Mouse (Mus musculus) embryonic facial prominence, embryonic 12.5 days (tissue): Measurements from ENCODE around the gene Cdkal1. TPM values are rescaled to one million over a fixed set of nuclear protein-coding genes. Genes with fewer than 3 reads are reported as not detected.

Experiments used
- ATAC-seq: fragments of 200-750 bp; cut with Nextera tagmentation; 2 replicates; pipeline ENCODE4 v1.8.0; 2017; ENCODE audit not compliant: insufficient number of reproducible peaks, insufficient read depth, low FRiP score, low TSS enrichment
- H3K27ac ChIP-seq: fragments of 300-500 bp; sonication (generic); 2 replicates; pipeline ENCODE4 v1.5.1; 2016; ENCODE audit warnings: mild to moderate bottlenecking
- H3K27me3 ChIP-seq: fragments of 300-500 bp; sonication (generic); 2 replicates; pipeline ENCODE4 v1.6.1; 2016; ENCODE audit warnings: mild to moderate bottlenecking, moderate library complexity
- H3K36me3 ChIP-seq: fragments of 300-500 bp; sonication (generic); 2 replicates; pipeline ENCODE4 v1.6.1; 2016; ENCODE audit warnings: mild to moderate bottlenecking
- H3K4me1 ChIP-seq: fragments of 300-500 bp; sonication (generic); 2 replicates; pipeline ENCODE4 v1.6.1; 2016
- H3K4me2 ChIP-seq: fragments of 300-500 bp; sonication (generic); replicated peaks from 2 replicates; pipeline ENCODE4 v1.6.1; 2016; ENCODE audit warnings: mild to moderate bottlenecking, moderate library complexity
- H3K4me3 ChIP-seq: fragments of 300-500 bp; sonication (generic); 2 replicates; pipeline ENCODE4 v1.5.1; 2016; ENCODE audit warnings: mild to moderate bottlenecking
- H3K9ac ChIP-seq: fragments of 300-500 bp; sonication (generic); 2 replicates; pipeline ENCODE4 v1.6.1; 2016; ENCODE audit warnings: mild to moderate bottlenecking, moderate library complexity
- H3K9me3 ChIP-seq: fragments of 300-500 bp; sonication (generic); 2 replicates; pipeline ENCODE4 v1.6.1; 2016; ENCODE audit warnings: mild to moderate bottlenecking, moderate library complexity
- WGBS: fragments of 180-500 bp; shearing (Covaris S2); methylation state at CpG from one replicate; pipeline ENCODE4 v1.1.7; 2016; 5-methylcytosine and 5-hydroxymethylcytosine counted together
- polyA plus RNA-seq: library from polyadenylated mRNA; unstranded; fragments of >200 nt; fragmentation: Nextera tagmentation; extraction: Ambion mirVana; gene quantifications from 2 replicates; pipeline ENCODE4 v1.2.1, GENCODE M21; 2016

Gene Cdkal1
- polyA plus RNA-seq, 1 experiment from 2014 or later, result 42.7 TPM

GRCm38 (mm10) chr13:29808383-29808782, 47.1 kb downstream of the Cdkal1 start:
- no peak for ATAC-seq
- H3K9ac ChIP-seq, result no peak overlapping the region
- WGBS, result 94% methylated on average over 3 of the region's 3 CpGs
- H3K4me3 ChIP-seq, result no peak overlapping the region
- no peaks in the 10 kb centered on the region for H3K36me3 ChIP-seq
- H3K27me3 ChIP-seq, result no peaks in the 10 kb centered on the region
- no peaks in the 10 kb centered on the region for H3K4me1 ChIP-seq
- H3K27ac ChIP-seq, result no peak overlapping the region
- H3K4me2 ChIP-seq, result no peak overlapping the region
- no peaks in the 10 kb centered on the region for H3K9me3 ChIP-seq

- H3K9ac ChIP-seq, result no peak overlapping the region
- 92% methylated on average over 3 of the region's 3 CpGs for WGBS
- H3K4me1 ChIP-seq, result no peaks in the 10 kb centered on the region
- H3K9me3 ChIP-seq, result no peaks in the 10 kb centered on the region
- no peaks in the 10 kb centered on the region for H3K27me3 ChIP-seq
- no peak overlapping the region for H3K4me3 ChIP-seq
- H3K27ac ChIP-seq, result no peak overlapping the region
- H3K36me3 ChIP-seq, result no peaks in the 10 kb centered on the region
- no peak overlapping the region for H3K4me2 ChIP-seq
- ATAC-seq, result no peak
Measured at GRCm38 (mm10) chr13:29807930-29808329, 47.5 kb downstream of the Cdkal1 start.

GRCm38 (mm10) chr13:29806871-29807270, 48.6 kb downstream of the Cdkal1 start:
- H3K9ac ChIP-seq, result no peak overlapping the region
- no peak overlapping the region for H3K4me2 ChIP-seq
- H3K36me3 ChIP-seq, result no peaks in the 10 kb centered on the region
- ATAC-seq, result no peak
- H3K9me3 ChIP-seq, result no peaks in the 10 kb centered on the region
- no peak overlapping the region for H3K4me3 ChIP-seq
- H3K27me3 ChIP-seq, result no peaks in the 10 kb centered on the region
- 76% methylated on average over 4 of the region's 4 CpGs for WGBS
- H3K27ac ChIP-seq, result no peak overlapping the region
- H3K4me1 ChIP-seq, result no peaks in the 10 kb centered on the region

GRCm38 (mm10) chr13:29805296-29805695, 50.2 kb downstream of the Cdkal1 start:
- H3K9me3 ChIP-seq, result no peaks in the 10 kb centered on the region
- H3K4me2 ChIP-seq, result no peak overlapping the region
- no peak for ATAC-seq
- 87% methylated on average over 1 of the region's 1 CpGs for WGBS
- H3K9ac ChIP-seq, result no peak overlapping the region
- H3K4me1 ChIP-seq, result no peaks in the 10 kb centered on the region
- H3K27ac ChIP-seq, result no peak overlapping the region
- no peak overlapping the region for H3K4me3 ChIP-seq
- H3K36me3 ChIP-seq, result no peaks in the 10 kb centered on the region
- no peaks in the 10 kb centered on the region for H3K27me3 ChIP-seq

- H3K9me3 ChIP-seq, result no peaks in the 10 kb centered on the region
- no peak for ATAC-seq
- no peaks in the 10 kb centered on the region for H3K27me3 ChIP-seq
- 82% methylated on average over 6 of the region's 6 CpGs for WGBS
- H3K36me3 ChIP-seq, result no peaks in the 10 kb centered on the region
- no peak overlapping the region for H3K27ac ChIP-seq
- H3K4me2 ChIP-seq, result no peak overlapping the region
- H3K9ac ChIP-seq, result no peak overlapping the region
- H3K4me3 ChIP-seq, result no peak overlapping the region
- peaks cover 7% of the 10 kb centered on the region; the same call in 1 of the 2 replicates for H3K4me1 ChIP-seq
Measured at GRCm38 (mm10) chr13:29804034-29804433, 51.4 kb downstream of the Cdkal1 start.

GRCm38 (mm10) chr13:29802699-29803098, 52.8 kb downstream of the Cdkal1 start:
- Histone ChIP-seq H3K4me1 (peaks cover 7% of the 10 kb centered on the region; the same call in 1 of the 2 replicates), H3K9me3 (no peaks in the 10 kb centered on the region), H3K9ac (no peak overlapping the region), H3K4me3 (no peak overlapping the region), H3K27ac (no peak overlapping the region), H3K36me3 (no peaks in the 10 kb centered on the region), H3K27me3 (no peaks in the 10 kb centered on the region), H3K4me2 (no peak overlapping the region)
- no peak for ATAC-seq

- Histone ChIP-seq H3K4me3 (no peak overlapping the region), H3K27me3 (no peaks in the 10 kb centered on the region), H3K4me1 (peaks cover 7% of the 10 kb centered on the region; the same call in 1 of the 2 replicates), H3K27ac (no peak overlapping the region), H3K9me3 (no peaks in the 10 kb centered on the region), H3K9ac (no peak overlapping the region), H3K4me2 (no peak overlapping the region), H3K36me3 (no peaks in the 10 kb centered on the region)
- ATAC-seq, result no peak
- WGBS, result 84% methylated on average over 6 of the region's 6 CpGs
Measured at GRCm38 (mm10) chr13:29800078-29800477, 55.4 kb downstream of the Cdkal1 start.

- H3K27ac ChIP-seq, result no peak overlapping the region
- no peak overlapping the region for H3K4me3 ChIP-seq
- ATAC-seq, result no peak
- no peak overlapping the region for H3K9ac ChIP-seq
- no peak overlapping the region for H3K4me2 ChIP-seq
- no peaks in the 10 kb centered on the region for H3K27me3 ChIP-seq
- 49% methylated on average over 4 of the region's 4 CpGs for WGBS
- no peaks in the 10 kb centered on the region for H3K36me3 ChIP-seq
- no peaks in the 10 kb centered on the region for H3K9me3 ChIP-seq
- no peaks in the 10 kb centered on the region; the same call in 1 of the 2 replicates for H3K4me1 ChIP-seq
Measured at GRCm38 (mm10) chr13:29792112-29792511, 63.4 kb downstream of the Cdkal1 start.

- WGBS, result 85% methylated on average over 6 of the region's 6 CpGs
- no peak for ATAC-seq
- Histone ChIP-seq H3K4me3 (no peak overlapping the region), H3K36me3 (no peaks in the 10 kb centered on the region), H3K9me3 (no peaks in the 10 kb centered on the region), H3K27me3 (no peaks in the 10 kb centered on the region), H3K4me1 (no peaks in the 10 kb centered on the region; the same call in 1 of the 2 replicates), H3K9ac (no peak overlapping the region), H3K4me2 (no peak overlapping the region), H3K27ac (no peak overlapping the region)
Measured at GRCm38 (mm10) chr13:29791439-29791838, 64.0 kb downstream of the Cdkal1 start.

GRCm38 (mm10) chr13:29786984-29787383, 68.5 kb downstream of the Cdkal1 start:
- no peak for ATAC-seq
- no peak overlapping the region for H3K4me2 ChIP-seq
- no peaks in the 10 kb centered on the region for H3K27me3 ChIP-seq
- H3K9ac ChIP-seq, result no peak overlapping the region
- 82% methylated on average over 3 of the region's 3 CpGs for WGBS
- no peaks in the 10 kb centered on the region for H3K36me3 ChIP-seq
- no peaks in the 10 kb centered on the region for H3K4me1 ChIP-seq
- H3K27ac ChIP-seq, result no peak overlapping the region
- no peaks in the 10 kb centered on the region for H3K9me3 ChIP-seq
- H3K4me3 ChIP-seq, result no peak overlapping the region

- Histone ChIP-seq H3K4me2 (no peak overlapping the region), H3K9ac (no peak overlapping the region), H3K4me1 (peaks cover 11% of the 10 kb centered on the region; the same call in 1 of the 2 replicates), H3K27ac (no peak overlapping the region), H3K9me3 (no peaks in the 10 kb centered on the region), H3K36me3 (no peaks in the 10 kb centered on the region), H3K4me3 (no peak overlapping the region), H3K27me3 (no peaks in the 10 kb centered on the region)
- ATAC-seq, result no peak
- WGBS, result 89% methylated on average over 4 of the region's 4 CpGs
Measured at GRCm38 (mm10) chr13:29784894-29785293, 70.6 kb downstream of the Cdkal1 start.

- no peaks in the 10 kb centered on the region for H3K36me3 ChIP-seq
- H3K4me2 ChIP-seq, result no peak overlapping the region
- H3K27me3 ChIP-seq, result no peaks in the 10 kb centered on the region
- H3K9me3 ChIP-seq, result no peaks in the 10 kb centered on the region
- H3K27ac ChIP-seq, result no peak overlapping the region
- H3K9ac ChIP-seq, result no peak overlapping the region
- peaks cover 13% of the 10 kb centered on the region for H3K4me1 ChIP-seq
- WGBS, result 94% methylated on average over 4 of the region's 4 CpGs
- no peak overlapping the region for H3K4me3 ChIP-seq
- ATAC-seq, result no peak
Measured at GRCm38 (mm10) chr13:29781332-29781731, 74.1 kb downstream of the Cdkal1 start.

GRCm38 (mm10) chr13:29780713-29781112, 74.8 kb downstream of the Cdkal1 start:
- no peaks in the 10 kb centered on the region for H3K36me3 ChIP-seq
- no peak overlapping the region for H3K27ac ChIP-seq
- H3K4me2 ChIP-seq, result no peak overlapping the region
- 42% methylated on average over 6 of the region's 6 CpGs for WGBS
- H3K9me3 ChIP-seq, result no peaks in the 10 kb centered on the region
- H3K9ac ChIP-seq, result no peak overlapping the region
- no peak for ATAC-seq
- peaks cover 19% of the 10 kb centered on the region for H3K4me1 ChIP-seq
- H3K4me3 ChIP-seq, result no peak overlapping the region
- no peaks in the 10 kb centered on the region for H3K27me3 ChIP-seq
